39 mouse cellular contexts compared by ENCODE assay signal in the genomic region with DNA sequence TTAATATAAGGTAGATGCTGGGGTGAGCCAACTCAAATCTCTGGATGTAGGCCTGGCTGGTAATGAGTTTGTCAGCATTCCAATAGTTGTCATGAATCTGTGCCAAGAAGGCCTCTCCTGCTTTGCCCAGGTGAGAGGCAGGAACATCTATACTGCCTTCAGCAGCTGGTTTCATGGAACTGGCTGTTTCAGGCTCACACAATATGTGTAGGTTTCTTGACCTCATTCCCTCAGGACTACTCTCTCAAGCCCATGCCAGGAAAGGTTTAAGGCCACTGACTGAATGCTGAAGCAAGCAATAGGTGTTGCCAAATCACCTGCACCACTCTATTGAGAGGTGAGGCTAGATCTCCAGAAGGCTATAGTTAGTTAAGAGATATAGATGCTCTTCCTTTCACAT. TPM values are rescaled to one million over a fixed set of nuclear protein-coding genes. Genes with fewer than 3 reads are reported as not detected.
"Had no signal": no experiment of that assay in that cellular context is flagged by ENCODE, and none has a peak within 500 bp of the region (broad histone marks: within the 10 kb centered on the region; RNA-seq: fewer than 3 reads in every experiment).

No protein-coding gene starts in this region.

- DNase-seq: cerebellum, adult 2 months; cerebellum, adult 8-10 months; cerebellum, adult 9-10 months; cerebellum, adult 9-11 months; cerebellum, postnatal 14 days; cerebellum, postnatal 25 days; cerebellum, postnatal 36 days; embryo, embryonic 11 days; forebrain, postnatal 0 days; gastrocnemius, adult 2 months; gastrocnemius, postnatal 10 days; gastrocnemius, postnatal 14 days; gastrocnemius, postnatal 25 days; gastrocnemius, postnatal 36 days; heart, adult 11 months; heart, adult 18-20 months; heart, adult 2 months had no signal

- H3K36me3 ChIP-seq: embryonic facial prominence, embryonic 10.5 days; embryonic facial prominence, embryonic 12.5 days; embryonic facial prominence, embryonic 13.5 days; embryonic facial prominence, embryonic 15.5 days; forebrain, embryonic 10.5 days; forebrain, embryonic 12.5 days; heart, embryonic 10.5 days had no signal

- H3K9ac ChIP-seq: embryonic facial prominence, embryonic 12.5 days; embryonic facial prominence, embryonic 13.5 days; embryonic facial prominence, embryonic 15.5 days; forebrain, embryonic 12.5 days; forebrain, embryonic 13.5 days; forebrain, postnatal 0 days had no signal

- H3K27ac ChIP-seq: embryonic facial prominence, embryonic 10.5 days; embryonic facial prominence, embryonic 12.5 days; embryonic facial prominence, embryonic 13.5 days; embryonic facial prominence, embryonic 15.5 days; forebrain, embryonic 10.5 days; forebrain, embryonic 12.5 days; forebrain, embryonic 13.5 days; gastrocnemius, adult 2 months; heart, adult 2 months; heart, embryonic 10.5 days had no signal

- H3K4me3 ChIP-seq: embryonic facial prominence, embryonic 10.5 days; embryonic facial prominence, embryonic 12.5 days; embryonic facial prominence, embryonic 13.5 days; embryonic facial prominence, embryonic 15.5 days; erythroblast, embryonic 14.5 days; forebrain, embryonic 10.5 days; forebrain, embryonic 12.5 days; forebrain, embryonic 13.5 days; gastrocnemius, adult 2 months; heart, adult 2 months; heart, embryonic 10.5 days had no signal

- H3K27me3 ChIP-seq: embryonic facial prominence, embryonic 12.5 days; embryonic facial prominence, embryonic 13.5 days; embryonic facial prominence, embryonic 15.5 days; forebrain, embryonic 12.5 days; forebrain, embryonic 13.5 days had no signal

- ATAC-seq: forebrain, embryonic 13.5 days; forebrain, embryonic 14.5 days; forebrain, embryonic 16.5 days; forebrain, postnatal 0 days had no signal

- H3K4me1 ChIP-seq: embryonic facial prominence, embryonic 10.5 days; embryonic facial prominence, embryonic 12.5 days; embryonic facial prominence, embryonic 13.5 days; embryonic facial prominence, embryonic 15.5 days; forebrain, embryonic 10.5 days; forebrain, embryonic 12.5 days; forebrain, embryonic 13.5 days; heart, embryonic 10.5 days had no signal

- H3K4me2 ChIP-seq: embryonic facial prominence, embryonic 12.5 days; embryonic facial prominence, embryonic 13.5 days; embryonic facial prominence, embryonic 15.5 days; forebrain, embryonic 12.5 days; forebrain, embryonic 13.5 days; heart, embryonic 11.5 days had no signal

- H3K9me3 ChIP-seq: embryonic facial prominence, embryonic 13.5 days; embryonic facial prominence, embryonic 15.5 days had no signal

RNA-seq across cellular contexts. Expression of a gene that starts 18.1 kb away (rescaled TPM):
- total RNA-seq: common myeloid progenitor, adult 5-6 weeks; forebrain, postnatal 0 days; gastrocnemius, adult 18-20 months; gastrocnemius, adult 2 months; gastrocnemius, postnatal 10 days; gastrocnemius, postnatal 14 days; gastrocnemius, postnatal 25 days; gastrocnemius, postnatal 36 days; gastrocnemius, postnatal 4 days; granulocyte monocyte progenitor cell, adult 5-6 weeks; heart, adult 18-20 months; heart, adult 2 months; heart, adult 8-10 months had no signal
- polyA plus RNA-seq: cerebellum, adult 2 months; cortical plate, adult 2 months; embryonic facial prominence, embryonic 10.5 days; embryonic facial prominence, embryonic 11.5 days; embryonic facial prominence, embryonic 12.5 days; embryonic facial prominence, embryonic 13.5 days; embryonic facial prominence, embryonic 14.5 days; embryonic facial prominence, embryonic 15.5 days; erythroblast, embryonic 14.5 days; forebrain, embryonic 10.5 days; forebrain, embryonic 11.5 days; forebrain, embryonic 12.5 days; forebrain, embryonic 13.5 days; forebrain, embryonic 14.5 days; forebrain, embryonic 16.5 days; forebrain, postnatal 0 days; frontal cortex, adult 2 months; heart, adult 2 months; heart, embryonic 10.5 days; heart, embryonic 11.5 days had no signal
